Mouse (Mus musculus) leukemia stem cell, adult 10-12 weeks (primary cell): Measurements from ENCODE around the gene Hist1h2ac. TPM values are rescaled to one million over a fixed set of nuclear protein-coding genes. Genes with fewer than 3 reads are reported as not detected.

Experiments
- polyA plus RNA-seq: library from polyadenylated mRNA; stranded (reverse); fragments of >175 nt; gene quantifications from 2 replicates; pipeline ENCODE4 v1.2.3, GENCODE M21; 2012; ENCODE audit warnings: low replicate concordance

The Hist1h2ac gene
- 1.7 and 2.0 TPM in 2 replicates for polyA plus RNA-seq

GRCm38 (mm10) chr13:23683755-23684281 is at the start of gene Hist1h2ac, which contains the start of gene Hist1h2bc:
Gene Hist1h2ac (minus strand): TSS chr13:23683948.
Gene Hist1h2bc (plus strand): TSS chr13:23684199.

GRCm38 (mm10) chr13:23710374-23711089 is 26.8 kb upstream of the Hist1h2ac start, which contains the start of gene Hfe:
Gene Hfe (minus strand): TSS chr13:23710854.

GRCm38 (mm10) chr13:23698300-23698693 is 14.5 kb upstream of the Hist1h2ac start, which contains the start of gene Hist1h4c:
Gene Hist1h4c (minus strand): TSS chr13:23698454.

GRCm38 (mm10) chr13:23695514-23695913 is 11.8 kb upstream of the Hist1h2ac start, which contains the start of gene Hist1h1t:
Gene Hist1h1t (plus strand): TSS chr13:23695814.

Other genes with a start within 250 kb of the Hist1h2ac start
- 0.12 and 0.15 TPM in 2 replicates for gene Btn1a1, start 218.0 kb downstream of the Hist1h2ac start, polyA plus RNA-seq
- not detected in 2 replicates for gene Btn2a2, start 195.1 kb downstream of the Hist1h2ac start, polyA plus RNA-seq
- gene Hist1h4h, start 152.9 kb downstream of the Hist1h2ac start, polyA plus RNA-seq: 22.4 and 24.1 TPM in 2 replicates
- gene Hist1h2af, start 150.0 kb downstream of the Hist1h2ac start, polyA plus RNA-seq: 1,274 and 2,101 TPM in 2 replicates
- gene Hist1h3g, start 148.5 kb downstream of the Hist1h2ac start, polyA plus RNA-seq: 9.7 and 27.2 TPM in 2 replicates
- gene Hist1h2bh, start 140.6 kb downstream of the Hist1h2ac start, polyA plus RNA-seq: 2.6 and 2.9 TPM in 2 replicates
- gene Hist1h3f, start 139.9 kb downstream of the Hist1h2ac start, polyA plus RNA-seq: 7.8 and 13.9 TPM in 2 replicates
- gene Hist1h4f, start 132.3 kb downstream of the Hist1h2ac start, polyA plus RNA-seq: 39.6 and 48.6 TPM in 2 replicates
- 0.89 and 1.4 TPM in 2 replicates for gene Hist1h1d, start 130.7 kb downstream of the Hist1h2ac start, polyA plus RNA-seq
- 12.2 and 20.5 TPM in 2 replicates for gene Hist1h3e, start 121.6 kb downstream of the Hist1h2ac start, polyA plus RNA-seq
- gene Hist1h2ae, start 112.7 kb downstream of the Hist1h2ac start, polyA plus RNA-seq: 20.4 and 37.8 TPM in 2 replicates
- gene Hist1h2bg, start 112.6 kb downstream of the Hist1h2ac start, polyA plus RNA-seq: 19.7 and 30.7 TPM in 2 replicates
- 15.2 and 20.1 TPM in 2 replicates for gene Hist1h2bf, start 109.8 kb downstream of the Hist1h2ac start, polyA plus RNA-seq
- gene Hist1h2ad, start 109.6 kb downstream of the Hist1h2ac start, polyA plus RNA-seq: 1.2 and 1.8 TPM in 2 replicates
- gene Hist1h3d, start 108.2 kb downstream of the Hist1h2ac start, polyA plus RNA-seq: 1.1 and 5.4 TPM in 2 replicates
- gene Hist1h4d, start 102.3 kb downstream of the Hist1h2ac start, polyA plus RNA-seq: 21.9 and 50.4 TPM in 2 replicates
- gene Hist1h2be, start 62.8 kb downstream of the Hist1h2ac start, polyA plus RNA-seq: 1.7 and 2.0 TPM in 2 replicates
- gene Hist1h1e, start 61.4 kb downstream of the Hist1h2ac start, polyA plus RNA-seq: 6.8 and 18.7 TPM in 2 replicates
- gene Hist1h2bc, start 251 bp upstream of the Hist1h2ac start, polyA plus RNA-seq: 3.1 and 3.3 TPM in 2 replicates
- gene Hist1h1t, start 11.9 kb upstream of the Hist1h2ac start, polyA plus RNA-seq: not detected in 2 replicates
- gene Hist1h4c, start 14.5 kb upstream of the Hist1h2ac start, polyA plus RNA-seq: 3.9 and 4.0 TPM in 2 replicates
- gene Hfe, start 26.9 kb upstream of the Hist1h2ac start, polyA plus RNA-seq: 5.0 and 7.1 TPM in 2 replicates
- 13.0 and 32.3 TPM in 2 replicates for gene Hist1h1c, start 54.9 kb upstream of the Hist1h2ac start, polyA plus RNA-seq
- 4.9 and 12.8 TPM in 2 replicates for gene Hist1h3c, start 61.7 kb upstream of the Hist1h2ac start, polyA plus RNA-seq
- gene Hist1h2bb, start 62.8 kb upstream of the Hist1h2ac start, polyA plus RNA-seq: 14.4 and 31.0 TPM in 2 replicates
- gene Hist1h2ab, start 67.2 kb upstream of the Hist1h2ac start, polyA plus RNA-seq: 39.8 and 47.5 TPM in 2 replicates
- 4.5 and 16.4 TPM in 2 replicates for gene Hist1h3b, start 68.3 kb upstream of the Hist1h2ac start, polyA plus RNA-seq
- gene Hist1h4b, start 73.1 kb upstream of the Hist1h2ac start, polyA plus RNA-seq: 7.2 and 8.6 TPM in 2 replicates
- gene Hist1h4a, start 77.3 kb upstream of the Hist1h2ac start, polyA plus RNA-seq: 40.2 and 48.3 TPM in 2 replicates
- gene Hist1h3a, start 78.4 kb upstream of the Hist1h2ac start, polyA plus RNA-seq: 0.45 and 5.1 TPM in 2 replicates
- 1.2 and 1.7 TPM in 2 replicates for gene Hist1h1a, start 79.7 kb upstream of the Hist1h2ac start, polyA plus RNA-seq
- not detected in 2 replicates for gene Trim38, start 86.0 kb upstream of the Hist1h2ac start, polyA plus RNA-seq
- not detected in 2 replicates for gene Slc17a2, start 123.0 kb upstream of the Hist1h2ac start, polyA plus RNA-seq
- gene Slc17a3, start 155.5 kb upstream of the Hist1h2ac start, polyA plus RNA-seq: not detected in 2 replicates
- gene Slc17a1, start 183.8 kb upstream of the Hist1h2ac start, polyA plus RNA-seq: not detected in 2 replicates
- gene Slc17a4, start 231.1 kb upstream of the Hist1h2ac start, polyA plus RNA-seq: not detected in 2 replicates